Mouse (Mus musculus): Measurements from ENCODE around the gene Ifit1bl2. TPM values are rescaled to one million over a fixed set of nuclear protein-coding genes. Genes with fewer than 3 reads are reported as not detected.
A peak's percentile ranks its signal among the peaks of the same experiment; 100 is the strongest.
"Not testable (repeated sequence)": the region's sequence is repeated elsewhere in the genome, so short reads cannot be mapped to it uniquely, and the experiment has no call there.

Ifit1bl2 gene
- polyA plus RNA-seq, 1 experiment: not detected

GRCm38 (mm10) chr19:34650276-34650675 lies 9.7 kb upstream of the Ifit1bl2 start:
- Histone ChIP-seq H3K79me2 (ENCODE audit: control insufficient read depth, insufficient read depth) (no peaks in the 10 kb centered on the region), H3K27me3 (ENCODE audit: control insufficient read depth, insufficient read depth, insufficient read length) (no peaks in the 10 kb centered on the region), H3K36me3 (ENCODE audit: control insufficient read depth, insufficient read depth) (no peaks in the 10 kb centered on the region), H3K79me3 (ENCODE audit: low read depth) (no peaks in the 10 kb centered on the region), H3K4me3 (ENCODE audit: insufficient read depth, poor library complexity, severe bottlenecking) (no peak overlapping the region), H3ac (ENCODE audit: control insufficient read depth, insufficient read length, low read depth) (no peak overlapping the region)
- no peak for TF ChIP-seq MYOD1 (IDR thresholded peaks at IDR 0.05; ENCODE audit: control insufficient read depth, insufficient read length, low read depth)

GRCm38 (mm10) chr19:34647630-34648029 lies 7.1 kb upstream of the Ifit1bl2 start:
- not testable (repeated sequence) for H3K36me3 ChIP-seq (ENCODE audit: control insufficient read depth, insufficient read depth); H3ac ChIP-seq (ENCODE audit: control insufficient read depth, insufficient read length, low read depth); H3K27me3 ChIP-seq (ENCODE audit: control insufficient read depth, insufficient read depth, insufficient read length); H3K79me2 ChIP-seq (ENCODE audit: control insufficient read depth, insufficient read depth); H3K4me3 ChIP-seq (ENCODE audit: insufficient read depth, poor library complexity, severe bottlenecking); H3K79me3 ChIP-seq (ENCODE audit: low read depth)

DNA sequence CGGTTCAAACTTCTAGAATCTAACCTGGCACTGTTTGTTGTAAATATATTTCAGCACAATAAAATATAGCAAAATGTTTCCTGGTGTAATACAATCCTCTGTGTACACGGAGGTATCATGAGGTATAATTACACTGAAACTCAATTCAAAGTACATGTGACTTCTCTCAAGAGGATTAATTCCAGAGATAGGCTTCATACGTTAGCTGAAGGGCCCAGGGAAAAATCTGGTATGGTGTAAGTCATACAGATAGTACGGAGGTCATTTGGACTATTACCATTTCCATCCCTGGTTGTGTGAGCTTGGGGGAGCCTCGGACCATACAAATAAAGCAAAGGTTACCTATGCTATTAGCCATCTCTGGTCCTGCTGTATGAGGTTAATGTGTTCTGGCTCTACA lies 2.1 kb upstream of the Ifit1bl2 start:
- peaks cover 3% of the 10 kb centered on the region for H3K27me3 ChIP-seq (ENCODE audit: control insufficient read depth, insufficient read depth, insufficient read length)
- no peak for TF ChIP-seq MYOD1 (IDR thresholded peaks at IDR 0.05; ENCODE audit: control insufficient read depth, insufficient read length, low read depth)
- no peak for TF ChIP-seq CTCF (IDR thresholded peaks at IDR 0.05; ENCODE audit: control insufficient read depth, insufficient read depth, insufficient read length)
- no peak for TF ChIP-seq MYOG (IDR thresholded peaks at IDR 0.05; ENCODE audit: control insufficient read depth, extremely low read depth, insufficient read length)
- TF ChIP-seq FOSL1 (IDR thresholded peaks at IDR 0.05; ENCODE audit: insufficient read depth, low read length, poor library complexity, severe bottlenecking): no peak
- no peak for TF ChIP-seq USF1 (IDR thresholded peaks at IDR 0.05; ENCODE audit: low read depth)
- TF ChIP-seq MAX (IDR thresholded peaks at IDR 0.05): no peak
- no peak for TF ChIP-seq CEBPB (IDR thresholded peaks at IDR 0.05; ENCODE audit: low read depth)
- H3ac ChIP-seq (ENCODE audit: control insufficient read depth, insufficient read length, low read depth): no peak overlapping the region
- H3K79me2 ChIP-seq (ENCODE audit: control insufficient read depth, insufficient read depth): no peaks in the 10 kb centered on the region
- H3K36me3 ChIP-seq (ENCODE audit: control insufficient read depth, insufficient read depth): no peaks in the 10 kb centered on the region
- H3K79me3 ChIP-seq (ENCODE audit: low read depth): no peaks in the 10 kb centered on the region
- H3K4me3 ChIP-seq (ENCODE audit: insufficient read depth, poor library complexity, severe bottlenecking): no peak overlapping the region

- Histone ChIP-seq H3K4me3 (ENCODE audit: insufficient read depth, poor library complexity, severe bottlenecking) (no peak overlapping the region), H3K79me2 (ENCODE audit: control insufficient read depth, insufficient read depth) (no peaks in the 10 kb centered on the region), H3ac (ENCODE audit: control insufficient read depth, insufficient read length, low read depth) (no peak overlapping the region), H3K36me3 (ENCODE audit: control insufficient read depth, insufficient read depth) (no peaks in the 10 kb centered on the region), H3K27me3 (ENCODE audit: control insufficient read depth, insufficient read depth, insufficient read length) (peaks cover 5% of the 10 kb centered on the region), H3K79me3 (ENCODE audit: low read depth) (no peaks in the 10 kb centered on the region)
- TF ChIP-seq MYOD1 (IDR thresholded peaks at IDR 0.05; ENCODE audit: control insufficient read depth, insufficient read length, low read depth) (no peak), CTCF (IDR thresholded peaks at IDR 0.05; ENCODE audit: control insufficient read depth, insufficient read depth, insufficient read length) (peak; percentile 5)
These were observed 3.5 kb downstream of the Ifit1bl2 start for GRCm38 (mm10) chr19:34636933-34637557.

- H3K79me2 ChIP-seq (ENCODE audit: control insufficient read depth, insufficient read depth): no peaks in the 10 kb centered on the region
- H3K27me3 ChIP-seq (ENCODE audit: control insufficient read depth, insufficient read depth, insufficient read length): peaks cover 4% of the 10 kb centered on the region
- no peaks in the 10 kb centered on the region for H3K79me3 ChIP-seq (ENCODE audit: low read depth)
- H3ac ChIP-seq (ENCODE audit: control insufficient read depth, insufficient read length, low read depth): no peak overlapping the region
- no peak overlapping the region for H3K4me3 ChIP-seq (ENCODE audit: insufficient read depth, poor library complexity, severe bottlenecking)
- TF ChIP-seq MAX (IDR thresholded peaks at IDR 0.05) (no peak), CEBPB (IDR thresholded peaks at IDR 0.05; ENCODE audit: low read depth) (no peak), FOSL1 (IDR thresholded peaks at IDR 0.05; ENCODE audit: insufficient read depth, low read length, poor library complexity, severe bottlenecking) (no peak), CTCF (IDR thresholded peaks at IDR 0.05; ENCODE audit: control insufficient read depth, insufficient read depth, insufficient read length) (no peak), MYOD1 (IDR thresholded peaks at IDR 0.05; ENCODE audit: control insufficient read depth, insufficient read length, low read depth) (no peak), MYOG (IDR thresholded peaks at IDR 0.05; ENCODE audit: control insufficient read depth, extremely low read depth, insufficient read length) (no peak), USF1 (IDR thresholded peaks at IDR 0.05; ENCODE audit: low read depth) (no peak)
- H3K36me3 ChIP-seq (ENCODE audit: control insufficient read depth, insufficient read depth): no peaks in the 10 kb centered on the region
These were observed 7.1 kb downstream of the Ifit1bl2 start for GRCm38 (mm10) chr19:34633484-34633883.

GRCm38 (mm10) chr19:34631487-34631886 lies 9.1 kb downstream of the Ifit1bl2 start:
- Histone ChIP-seq H3K79me2 (ENCODE audit: control insufficient read depth, insufficient read depth) (no peaks in the 10 kb centered on the region), H3K4me3 (ENCODE audit: insufficient read depth, poor library complexity, severe bottlenecking) (no peak overlapping the region), H3K36me3 (ENCODE audit: control insufficient read depth, insufficient read depth) (no peaks in the 10 kb centered on the region), H3K79me3 (ENCODE audit: low read depth) (no peaks in the 10 kb centered on the region), H3K27me3 (ENCODE audit: control insufficient read depth, insufficient read depth, insufficient read length) (peaks cover 4% of the 10 kb centered on the region), H3ac (ENCODE audit: control insufficient read depth, insufficient read length, low read depth) (no peak overlapping the region)
- no peak for TF ChIP-seq MYOG (IDR thresholded peaks at IDR 0.05; ENCODE audit: control insufficient read depth, extremely low read depth, insufficient read length)
- no peak for TF ChIP-seq USF1 (IDR thresholded peaks at IDR 0.05; ENCODE audit: low read depth)
- TF ChIP-seq MYOD1 (IDR thresholded peaks at IDR 0.05; ENCODE audit: control insufficient read depth, insufficient read length, low read depth): no peak
- no peak for TF ChIP-seq CTCF (IDR thresholded peaks at IDR 0.05; ENCODE audit: control insufficient read depth, insufficient read depth, insufficient read length)
- TF ChIP-seq FOSL1 (IDR thresholded peaks at IDR 0.05; ENCODE audit: insufficient read depth, low read length, poor library complexity, severe bottlenecking): no peak
- no peak for TF ChIP-seq CEBPB (IDR thresholded peaks at IDR 0.05; ENCODE audit: low read depth)
